Mouse (Mus musculus): ENCODE results near the gene Alox5ap. TPM values are rescaled to one million over a fixed set of nuclear protein-coding genes. Genes with fewer than 3 reads are reported as not detected.

The Alox5ap gene
- polyA plus RNA-seq, 1 experiment from 2014 or later, result 12.8 TPM

- no peak for ATAC-seq (ENCODE audit: low FRiP score, low TSS enrichment)
- over 99% methylated on average over 3 of the region's 3 CpGs for WGBS
- Histone ChIP-seq H3K9ac (ENCODE audit: low read depth, low read length) (no peak overlapping the region), H3K27ac (ENCODE audit: low read depth, low read length) (no peak overlapping the region), H3K27me3 (ENCODE audit: control insufficient read depth, insufficient read depth, low read length) (no peaks in the 10 kb centered on the region), H3K9me3 (ENCODE audit: control insufficient read depth, low read length) (peaks cover 5% of the 10 kb centered on the region; the same call in 1 of the 2 replicates), H3K36me3 (ENCODE audit: control insufficient read depth, insufficient read depth, low read length) (no peaks in the 10 kb centered on the region), H3K4me2 (replicated peaks; ENCODE audit: low read depth, low read length) (no peak overlapping the region), H3K4me1 (ENCODE audit: control insufficient read depth, insufficient read depth, low read length) (no peaks in the 10 kb centered on the region), H3K4me3 (ENCODE audit: low read length) (no peak overlapping the region)
Measured at GRCm38 (mm10) chr5:149271291-149271690, 6.7 kb downstream of the Alox5ap start.

- WGBS, result 78% methylated on average over 4 of the region's 4 CpGs
- no peak for ATAC-seq (ENCODE audit: low FRiP score, low TSS enrichment)
Measured at GRCm38 (mm10) chr5:149272535-149272934, 8.0 kb downstream of the Alox5ap start.

GRCm38 (mm10) chr5:149274390-149275104 is 10.0 kb downstream of the Alox5ap start:
- H3K9me3 ChIP-seq (ENCODE audit: control insufficient read depth, low read length), result peaks cover 5% of the 10 kb centered on the region; the same call in 1 of the 2 replicates
- H3K4me3 ChIP-seq (ENCODE audit: low read length), result no peak overlapping the region
- H3K4me2 ChIP-seq (replicated peaks; ENCODE audit: low read depth, low read length), result no peak overlapping the region
- no peak overlapping the region for H3K27ac ChIP-seq (ENCODE audit: low read depth, low read length)
- H3K36me3 ChIP-seq (ENCODE audit: control insufficient read depth, insufficient read depth, low read length), result no peaks in the 10 kb centered on the region
- H3K4me1 ChIP-seq (ENCODE audit: control insufficient read depth, insufficient read depth, low read length), result no peaks in the 10 kb centered on the region
- no peaks in the 10 kb centered on the region for H3K27me3 ChIP-seq (ENCODE audit: control insufficient read depth, insufficient read depth, low read length)
- no peak for ATAC-seq (ENCODE audit: low FRiP score, low TSS enrichment)
- H3K9ac ChIP-seq (ENCODE audit: low read depth, low read length), result no peak overlapping the region
- 85% methylated on average over 15 of the region's 15 CpGs for WGBS

More at GRCm38 (mm10) chr5:149272535-149272934, 8.0 kb downstream of the Alox5ap start:
- Histone ChIP-seq H3K27me3 (ENCODE audit: control insufficient read depth, insufficient read depth, low read length) (no peaks in the 10 kb centered on the region), H3K36me3 (ENCODE audit: control insufficient read depth, insufficient read depth, low read length) (no peaks in the 10 kb centered on the region), H3K27ac (ENCODE audit: low read depth, low read length) (no peak overlapping the region), H3K9me3 (ENCODE audit: control insufficient read depth, low read length) (peaks cover 5% of the 10 kb centered on the region; the same call in 1 of the 2 replicates), H3K4me1 (ENCODE audit: control insufficient read depth, insufficient read depth, low read length) (no peaks in the 10 kb centered on the region), H3K9ac (ENCODE audit: low read depth, low read length) (no peak overlapping the region), H3K4me2 (replicated peaks; ENCODE audit: low read depth, low read length) (no peak overlapping the region), H3K4me3 (ENCODE audit: low read length) (no peak overlapping the region)

GRCm38 (mm10) chr5:149275105-149275494 is 10.5 kb downstream of the Alox5ap start:
- Histone ChIP-seq H3K9ac (ENCODE audit: low read depth, low read length) (no peak overlapping the region), H3K4me3 (ENCODE audit: low read length) (no peak overlapping the region), H3K36me3 (ENCODE audit: control insufficient read depth, insufficient read depth, low read length) (no peaks in the 10 kb centered on the region), H3K27ac (ENCODE audit: low read depth, low read length) (no peak overlapping the region), H3K9me3 (ENCODE audit: control insufficient read depth, low read length) (peaks cover 5% of the 10 kb centered on the region; the same call in 1 of the 2 replicates), H3K4me2 (replicated peaks; ENCODE audit: low read depth, low read length) (no peak overlapping the region), H3K27me3 (ENCODE audit: control insufficient read depth, insufficient read depth, low read length) (no peaks in the 10 kb centered on the region), H3K4me1 (ENCODE audit: control insufficient read depth, insufficient read depth, low read length) (no peaks in the 10 kb centered on the region)
- 89% methylated on average over 1 of the region's 1 CpGs for WGBS
- no peak for ATAC-seq (ENCODE audit: low FRiP score, low TSS enrichment)

GRCm38 (mm10) chr5:149277529-149277928 is 13.0 kb downstream of the Alox5ap start:
- H3K4me2 ChIP-seq (replicated peaks; ENCODE audit: low read depth, low read length), result no peak overlapping the region
- ATAC-seq (ENCODE audit: low FRiP score, low TSS enrichment), result no peak
- no peaks in the 10 kb centered on the region for H3K36me3 ChIP-seq (ENCODE audit: control insufficient read depth, insufficient read depth, low read length)
- H3K9ac ChIP-seq (ENCODE audit: low read depth, low read length), result no peak overlapping the region
- peaks cover 11% of the 10 kb centered on the region for H3K9me3 ChIP-seq (ENCODE audit: control insufficient read depth, low read length)
- no peak overlapping the region for H3K27ac ChIP-seq (ENCODE audit: low read depth, low read length)
- H3K4me1 ChIP-seq (ENCODE audit: control insufficient read depth, insufficient read depth, low read length), result no peaks in the 10 kb centered on the region
- WGBS, result 79% methylated on average over 5 of the region's 5 CpGs
- no peak overlapping the region for H3K4me3 ChIP-seq (ENCODE audit: low read length)
- no peaks in the 10 kb centered on the region for H3K27me3 ChIP-seq (ENCODE audit: control insufficient read depth, insufficient read depth, low read length)

GRCm38 (mm10) chr5:149279273-149279844 is 14.8 kb downstream of the Alox5ap start:
- 45% methylated on average over 22 of the region's 22 CpGs for WGBS
- Histone ChIP-seq H3K27me3 (ENCODE audit: control insufficient read depth, insufficient read depth, low read length) (no peaks in the 10 kb centered on the region), H3K9ac (ENCODE audit: low read depth, low read length) (no peak overlapping the region), H3K4me3 (ENCODE audit: low read length) (no peak overlapping the region), H3K4me1 (ENCODE audit: control insufficient read depth, insufficient read depth, low read length) (no peaks in the 10 kb centered on the region), H3K36me3 (ENCODE audit: control insufficient read depth, insufficient read depth, low read length) (no peaks in the 10 kb centered on the region), H3K4me2 (replicated peaks; ENCODE audit: low read depth, low read length) (no peak overlapping the region; the same call in 1 of the 2 replicates), H3K9me3 (ENCODE audit: control insufficient read depth, low read length) (peaks cover 11% of the 10 kb centered on the region), H3K27ac (ENCODE audit: low read depth, low read length) (no peak overlapping the region)
- ATAC-seq (ENCODE audit: low FRiP score, low TSS enrichment), result 0 out of 2 replicates have a peak, but pooled peaks have one; percentile 34

- Histone ChIP-seq H3K9ac (ENCODE audit: low read depth, low read length) (no peak overlapping the region), H3K27ac (ENCODE audit: low read depth, low read length) (no peak overlapping the region), H3K27me3 (ENCODE audit: control insufficient read depth, insufficient read depth, low read length) (no peaks in the 10 kb centered on the region; the same call in 1 of the 2 replicates), H3K4me1 (ENCODE audit: control insufficient read depth, insufficient read depth, low read length) (no peaks in the 10 kb centered on the region), H3K4me3 (ENCODE audit: low read length) (no peak overlapping the region), H3K4me2 (replicated peaks; ENCODE audit: low read depth, low read length) (no peak overlapping the region), H3K36me3 (ENCODE audit: control insufficient read depth, insufficient read depth, low read length) (no peaks in the 10 kb centered on the region), H3K9me3 (ENCODE audit: control insufficient read depth, low read length) (peaks cover 6% of the 10 kb centered on the region)
- WGBS, result 84% methylated on average over 2 of the region's 2 CpGs
- no peak for ATAC-seq (ENCODE audit: low FRiP score, low TSS enrichment)
Measured at GRCm38 (mm10) chr5:149283009-149283408, 18.4 kb downstream of the Alox5ap start.

- no peaks in the 10 kb centered on the region for H3K4me1 ChIP-seq (ENCODE audit: control insufficient read depth, insufficient read depth, low read length)
- no peak overlapping the region for H3K4me3 ChIP-seq (ENCODE audit: low read length)
- no peak overlapping the region for H3K4me2 ChIP-seq (replicated peaks; ENCODE audit: low read depth, low read length)
- no peaks in the 10 kb centered on the region; the same call in 1 of the 2 replicates for H3K27me3 ChIP-seq (ENCODE audit: control insufficient read depth, insufficient read depth, low read length)
- H3K36me3 ChIP-seq (ENCODE audit: control insufficient read depth, insufficient read depth, low read length), result no peaks in the 10 kb centered on the region
- ATAC-seq (ENCODE audit: low FRiP score, low TSS enrichment), result no peak
- no peak overlapping the region for H3K9ac ChIP-seq (ENCODE audit: low read depth, low read length)
- H3K9me3 ChIP-seq (ENCODE audit: control insufficient read depth, low read length), result peaks cover 6% of the 10 kb centered on the region
- H3K27ac ChIP-seq (ENCODE audit: low read depth, low read length), result no peak overlapping the region
Measured at GRCm38 (mm10) chr5:149283821-149284220, 19.3 kb downstream of the Alox5ap start.

- H3K27ac ChIP-seq (ENCODE audit: low read depth, low read length), result no peak overlapping the region
- H3K9me3 ChIP-seq (ENCODE audit: control insufficient read depth, low read length), result peaks cover 6% of the 10 kb centered on the region
- H3K36me3 ChIP-seq (ENCODE audit: control insufficient read depth, insufficient read depth, low read length), result no peaks in the 10 kb centered on the region
- no peak for ATAC-seq (ENCODE audit: low FRiP score, low TSS enrichment)
- no peaks in the 10 kb centered on the region for H3K4me1 ChIP-seq (ENCODE audit: control insufficient read depth, insufficient read depth, low read length)
- 56% methylated on average over 7 of the region's 7 CpGs for WGBS
- H3K9ac ChIP-seq (ENCODE audit: low read depth, low read length), result no peak overlapping the region
- no peaks in the 10 kb centered on the region; the same call in 1 of the 2 replicates for H3K27me3 ChIP-seq (ENCODE audit: control insufficient read depth, insufficient read depth, low read length)
- no peak overlapping the region for H3K4me2 ChIP-seq (replicated peaks; ENCODE audit: low read depth, low read length)
- H3K4me3 ChIP-seq (ENCODE audit: low read length), result no peak overlapping the region
Measured at GRCm38 (mm10) chr5:149286021-149286420, 21.5 kb downstream of the Alox5ap start.

Measured in kidney, embryonic 14.5 days (tissue).